Mouse (Mus musculus) MEL (cell line): Measurements from ENCODE around the gene Slco2b1. TPM values are rescaled to one million over a fixed set of nuclear protein-coding genes. Genes with fewer than 3 reads are reported as not detected.

Experiments
- DNase-seq: peaks from one replicate; pipeline ENCODE4 v3.0.0; 2011; ENCODE audit warnings: low read depth, low spot score
- H3K27ac ChIP-seq: 2 replicates; pipeline ENCODE4 v1.5.1; 2012; ENCODE audit warnings: low read depth, mild to moderate bottlenecking, control low read depth, low read length, moderate library complexity; ENCODE audit not compliant: control insufficient read depth
- H3K27me3 ChIP-seq, 2 experiments: fragments of 150-350 bp in 1 of 2; sonication (generic) in 1 of 2; 2 replicates each; pipeline ENCODE4 v1.6.1; 2012; ENCODE audit warnings: low read length in 2 of 2, mild to moderate bottlenecking in 2 of 2, improper control_type of control experiment in 1 of 2, moderate library complexity in 1 of 2; ENCODE audit not compliant: insufficient read depth in 2 of 2, control insufficient read depth in 1 of 2
- H3K36me3 ChIP-seq, 2 experiments: 2 replicates each; pipeline ENCODE4 v1.6.1; 2012 to 2014; ENCODE audit warnings: low read length in 2 of 2, improper control_type of control experiment in 1 of 2, inconsistent platforms in 1 of 2, mild to moderate bottlenecking in 1 of 2; ENCODE audit not compliant: insufficient read depth in 2 of 2, control insufficient read depth in 1 of 2
- H3K4me1 ChIP-seq, 2 experiments: fragments of 150-350 bp in 1 of 2; sonication (generic) in 1 of 2; 2 replicates each; pipeline ENCODE4 v1.6.1; 2012; ENCODE audit warnings: low read length in 2 of 2, improper control_type of control experiment in 1 of 2, mild to moderate bottlenecking in 1 of 2; ENCODE audit not compliant: insufficient read depth in 2 of 2, control insufficient read depth in 1 of 2
- H3K4me3 ChIP-seq, 2 experiments: fragments of 150-350 bp in 1 of 2; sonication (generic) in 1 of 2; 2 replicates each; pipeline ENCODE4 v1.5.1; 2012; ENCODE audit warnings: low read depth in 2 of 2, low read length in 2 of 2, mild to moderate bottlenecking in 2 of 2, moderate library complexity in 2 of 2, control low read depth in 1 of 2, improper control_type of control experiment in 1 of 2; ENCODE audit not compliant: control insufficient read depth in 1 of 2, insufficient read depth in 1 of 2
- H3K79me2 ChIP-seq: 2 replicates; pipeline ENCODE4 v1.6.1; 2012; ENCODE audit warnings: mild to moderate bottlenecking, low read length, moderate library complexity; ENCODE audit not compliant: control insufficient read depth, poor library complexity, insufficient read depth
- H3K9ac ChIP-seq: 2 replicates; pipeline ENCODE4 v1.6.1; 2012; ENCODE audit warnings: low read depth, mild to moderate bottlenecking, control low read depth, low read length, moderate library complexity; ENCODE audit not compliant: control insufficient read depth, poor library complexity, severe bottlenecking
- H3K9me3 ChIP-seq: fragments of 150-350 bp; sonication (generic); replicated peaks from 2 replicates; pipeline ENCODE4 v1.6.1; 2012; ENCODE audit warnings: mild to moderate bottlenecking, low read length, improper control_type of control experiment, moderate library complexity; ENCODE audit not compliant: insufficient read depth
- BHLHE40 ChIP-seq: IDR thresholded peaks from 2 replicates; pipeline ENCODE4 v1.6.1; 2012; ENCODE audit warnings: low read depth, mild to moderate bottlenecking, inconsistent platforms, low read length, improper control_type of control experiment, borderline replicate concordance
- CHD2 ChIP-seq: IDR thresholded peaks from 2 replicates; pipeline ENCODE4 v1.6.1; 2011; ENCODE audit warnings: low read length, improper control_type of control experiment
- CTCF ChIP-seq, 3 experiments: IDR thresholded peaks in 2 of 3; conservative IDR thresholded peaks in 1 of 3; 2 replicates each; pipeline ENCODE4 v1.5.1; 2011 to 2012; ENCODE audit warnings: low read length in 3 of 3, low read depth in 2 of 3, mild to moderate bottlenecking in 2 of 3, improper control_type of control experiment in 1 of 3, inconsistent platforms in 1 of 3, mixed read lengths in 1 of 3, moderate library complexity in 1 of 3; ENCODE audit not compliant: control insufficient read depth in 1 of 3, insufficient read depth in 1 of 3, poor library complexity in 1 of 3, severe bottlenecking in 1 of 3
- E2F4 ChIP-seq: IDR thresholded peaks from 2 replicates; pipeline ENCODE4 v1.6.1; 2011; ENCODE audit warnings: low read depth, low read length, improper control_type of control experiment, borderline replicate concordance
- ETS1 ChIP-seq: IDR thresholded peaks from 2 replicates; pipeline ENCODE4 v1.6.1; 2012; ENCODE audit warnings: low read depth, mild to moderate bottlenecking, inconsistent platforms, low read length, improper control_type of control experiment, moderate library complexity
- GABPA ChIP-seq: IDR thresholded peaks from 2 replicates; pipeline ENCODE4 v1.6.1; 2012; ENCODE audit warnings: low read depth, mild to moderate bottlenecking, inconsistent platforms, low read length, improper control_type of control experiment, moderate library complexity
- GATA1 ChIP-seq: IDR thresholded peaks from 2 replicates; pipeline ENCODE4 v1.6.1; 2011; ENCODE audit warnings: low read depth, low read length, improper control_type of control experiment
- HCFC1 ChIP-seq: IDR thresholded peaks from 2 replicates; pipeline ENCODE4 v1.6.1; 2012; ENCODE audit warnings: low read depth, mild to moderate bottlenecking, inconsistent platforms, low read length, improper control_type of control experiment, moderate library complexity
- JUND ChIP-seq: IDR thresholded peaks from 2 replicates; pipeline ENCODE4 v1.6.1; 2011; ENCODE audit warnings: low read depth, mild to moderate bottlenecking, improper control_type of control experiment, low read length
- KAT2A ChIP-seq: conservative IDR thresholded peaks from 2 replicates; pipeline ENCODE4 v1.6.1; 2012; ENCODE audit warnings: low read depth, low read length, improper control_type of control experiment, inconsistent platforms
- MAFK ChIP-seq: IDR thresholded peaks from 2 replicates; pipeline ENCODE4 v1.6.1; 2011; ENCODE audit warnings: low read depth, mild to moderate bottlenecking, low read length, improper control_type of control experiment, borderline replicate concordance
- MAX ChIP-seq: IDR thresholded peaks from 2 replicates; pipeline ENCODE4 v1.6.1; 2011; ENCODE audit warnings: low read length, improper control_type of control experiment
- MXI1 ChIP-seq: IDR thresholded peaks from 2 replicates; pipeline ENCODE4 v1.6.1; 2011; ENCODE audit warnings: mild to moderate bottlenecking, low read depth, low read length, improper control_type of control experiment
- NELFE ChIP-seq: IDR thresholded peaks from 2 replicates; pipeline ENCODE4 v1.6.1; 2011; ENCODE audit warnings: low read depth, low read length, improper control_type of control experiment
- NRF1 ChIP-seq: IDR thresholded peaks from 2 replicates; pipeline ENCODE4 v1.6.1; 2014; ENCODE audit warnings: low read depth, mild to moderate bottlenecking, inconsistent platforms, low read length, improper control_type of control experiment, moderate library complexity; ENCODE audit not compliant: poor library complexity, insufficient read depth, severe bottlenecking
- POLR2A ChIP-seq, 2 experiments: IDR thresholded peaks; 2 replicates each; pipeline ENCODE4 v1.6.1; 2011 to 2012; ENCODE audit warnings: low read length in 2 of 2, mild to moderate bottlenecking in 2 of 2, control low read depth in 1 of 2, improper control_type of control experiment in 1 of 2, low read depth in 1 of 2, moderate library complexity in 1 of 2; ENCODE audit not compliant: control insufficient read depth in 1 of 2, insufficient read depth in 1 of 2, poor library complexity in 1 of 2
- POLR2AphosphoS5 ChIP-seq: IDR thresholded peaks from 2 replicates; pipeline ENCODE4 v1.6.1; 2012; ENCODE audit warnings: low read depth, borderline replicate concordance, mild to moderate bottlenecking, inconsistent platforms, low read length, moderate library complexity, mixed read lengths
- RAD21 ChIP-seq: IDR thresholded peaks from 2 replicates; pipeline ENCODE4 v1.6.1; 2011; ENCODE audit warnings: mild to moderate bottlenecking, low read depth, low read length, improper control_type of control experiment
- RCOR1 ChIP-seq: IDR thresholded peaks from 2 replicates; pipeline ENCODE4 v1.6.1; 2012; ENCODE audit warnings: low read depth, mild to moderate bottlenecking, inconsistent platforms, low read length, improper control_type of control experiment
- SIN3A ChIP-seq: IDR thresholded peaks from 2 replicates; pipeline ENCODE4 v1.6.1; 2012; ENCODE audit warnings: low read length, improper control_type of control experiment, inconsistent platforms
- SMC3 ChIP-seq: IDR thresholded peaks from 2 replicates; pipeline ENCODE4 v1.6.1; 2011; ENCODE audit warnings: low read depth, low read length, improper control_type of control experiment
- TCF12 ChIP-seq: IDR thresholded peaks from 2 replicates; pipeline ENCODE4 v1.6.1; 2014; ENCODE audit warnings: low read depth, mild to moderate bottlenecking, inconsistent platforms, low read length, improper control_type of control experiment, moderate library complexity
- UBTF ChIP-seq: IDR thresholded peaks from 2 replicates; pipeline ENCODE4 v1.6.1; 2012; ENCODE audit warnings: low read depth, mild to moderate bottlenecking, inconsistent platforms, low read length, improper control_type of control experiment, moderate library complexity, borderline replicate concordance; ENCODE audit not compliant: insufficient read depth
- USF1 ChIP-seq: IDR thresholded peaks from 2 replicates; pipeline ENCODE4 v1.6.1; 2014; ENCODE audit warnings: low read depth, mild to moderate bottlenecking, inconsistent platforms, low read length, improper control_type of control experiment, moderate library complexity
- USF2 ChIP-seq, 2 experiments: IDR thresholded peaks; 2 replicates each; pipeline ENCODE4 v1.6.1; 2011 to 2012; ENCODE audit warnings: improper control_type of control experiment in 2 of 2, low read length in 2 of 2, borderline replicate concordance in 1 of 2, inconsistent platforms in 1 of 2, low read depth in 1 of 2, mild to moderate bottlenecking in 1 of 2; ENCODE audit not compliant: insufficient read depth in 1 of 2
- polyA plus RNA-seq, 2 experiments: library from polyadenylated mRNA; stranded (reverse) in 1 of 2; unstranded in 1 of 2; fragments of >175 nt in 1 of 2; fragments of >200 nt in 1 of 2; gene quantifications; 2 replicates each; pipeline versions ENCODE4 v1.2.1 to v1.2.4; 2012; ENCODE audit warnings: low replicate concordance in 2 of 2, low read depth in 1 of 2; ENCODE audit not compliant: insufficient read length in 2 of 2, insufficient read depth in 1 of 2, missing spikeins in 1 of 2
- total RNA-seq: library from RNA; depleted of rRNA; stranded (reverse); fragments of 300-350 nt; gene quantifications from 2 replicates; pipeline ENCODE4 v1.2.3, GENCODE M21; 2012

The Slco2b1 gene
- total and polyA plus RNA-seq, 3 experiments = 0.06 TPM; not detected in 2

- no peaks in the 10 kb centered on the region for H3K36me3 ChIP-seq
- H3K9ac ChIP-seq = no peak overlapping the region
- DNase-seq = no peak
- TF ChIP-seq USF1 (no peak), SMC3 (no peak), CTCF (IDR thresholded peaks at IDR 0.05 in 2 of 3, conservative IDR thresholded peaks at IDR 0.05 in 1 of 3; ENCODE audit: control insufficient read depth in 1 of 3, insufficient read depth in 1 of 3, low read depth in 2 of 3, low read length in 3 of 3, poor library complexity in 1 of 3, severe bottlenecking in 1 of 3) (no peak), POLR2AphosphoS5 (no peak), RCOR1 (no peak), GATA1 (no peak), UBTF (no peak), NRF1 (no peak), TCF12 (no peak), ETS1 (no peak), SIN3A (no peak), BHLHE40 (no peak), JUND (no peak), MAX (no peak), POLR2A (IDR thresholded peaks at IDR 0.05; ENCODE audit: control insufficient read depth in 1 of 2, insufficient read depth in 1 of 2, low read depth in 1 of 2, low read length in 2 of 2, poor library complexity in 1 of 2) (no peak), CHD2 (no peak), HCFC1 (no peak), USF2 (IDR thresholded peaks at IDR 0.05; ENCODE audit: borderline replicate concordance in 1 of 2, insufficient read depth in 1 of 2, low read depth in 1 of 2, low read length in 2 of 2) (no peak), KAT2A (no peak), NELFE (no peak)
- H3K4me1 ChIP-seq = no peaks in the 10 kb centered on the region
- no peak overlapping the region for H3K4me3 ChIP-seq
- no peak overlapping the region for H3K27ac ChIP-seq
- H3K79me2 ChIP-seq = no peaks in the 10 kb centered on the region
- no peaks in the 10 kb centered on the region for H3K9me3 ChIP-seq
- H3K27me3 ChIP-seq = peaks cover 3 to 4% of the 10 kb centered on the region in 2 experiments; a peak in 2 of 4 replicates
Observed at GRCm38 (mm10) chr7:99692396-99692795, 18.7 kb downstream of the Slco2b1 start.

GRCm38 (mm10) chr7:99690819-99691218 lies 20.3 kb downstream of the Slco2b1 start:
- no peak for TF ChIP-seq MAX
- no peak for TF ChIP-seq SIN3A
- TF ChIP-seq MAFK = no peak
- no peak for TF ChIP-seq JUND
- TF ChIP-seq RAD21 = no peak
- TF ChIP-seq E2F4 = no peak
- no peak for TF ChIP-seq MXI1
- TF ChIP-seq CHD2 = no peak
- TF ChIP-seq GABPA = no peak
- no peak for TF ChIP-seq POLR2AphosphoS5
- no peak for TF ChIP-seq GATA1
- no peaks in the 10 kb centered on the region for H3K36me3 ChIP-seq
- no peak overlapping the region for H3K4me3 ChIP-seq
- DNase-seq = no peak
- H3K79me2 ChIP-seq = no peaks in the 10 kb centered on the region
- H3K27me3 ChIP-seq = peaks cover 3 to 4% of the 10 kb centered on the region in 2 experiments; a peak in 2 of 4 replicates
- no peak overlapping the region for H3K9ac ChIP-seq
- H3K9me3 ChIP-seq = no peaks in the 10 kb centered on the region
- H3K27ac ChIP-seq = no peak overlapping the region
- no peaks in the 10 kb centered on the region for H3K4me1 ChIP-seq
